Mouse (Mus musculus): ENCODE data around the gene Mthfr.

DNA sequence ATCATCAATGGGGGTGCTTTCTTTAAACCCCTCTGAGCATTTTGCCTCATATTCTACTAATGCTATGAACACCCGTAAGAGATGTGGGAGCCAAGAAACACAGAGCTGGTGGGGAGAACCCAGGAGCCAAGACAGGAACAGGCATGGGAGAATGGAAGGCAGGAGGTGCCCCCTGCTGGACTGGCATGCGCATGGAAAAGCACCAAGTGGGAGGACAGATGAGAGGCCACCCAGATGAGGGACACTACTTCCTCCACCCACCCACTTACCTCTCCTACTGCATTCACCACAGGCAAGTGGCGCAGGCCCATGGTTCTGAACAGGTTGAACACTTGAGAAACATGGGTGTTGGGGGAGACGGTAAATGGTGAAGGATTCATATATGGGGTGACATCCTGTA is 30.5 kb upstream of the Mthfr start:
- peak; percentile 75 for TF ChIP-seq CTCF (IDR thresholded peaks at IDR 0.05; ENCODE audit: low read depth, low read length)
- no peak for TF ChIP-seq POLR2A (IDR thresholded peaks at IDR 0.05; ENCODE audit: extremely low read depth, insufficient read depth, low read length)
